Mouse (Mus musculus) lung, postnatal 0 days (tissue): ENCODE measurements around the gene Omt2a.
"Not testable (repeated sequence)": the region's sequence is repeated elsewhere in the genome, so short reads cannot be mapped to it uniquely, and the experiment has no call there.

Experiments
- CTCF ChIP-seq: IDR thresholded peaks from 2 replicates; pipeline ENCODE4 v1.5.1; 2016; ENCODE audit warnings: antibody characterized with exemption, mild to moderate bottlenecking
- EP300 ChIP-seq: IDR thresholded peaks from 2 replicates; pipeline ENCODE4 v1.6.1; 2016; ENCODE audit warnings: antibody characterized with exemption, mild to moderate bottlenecking, control low read depth

DNA sequence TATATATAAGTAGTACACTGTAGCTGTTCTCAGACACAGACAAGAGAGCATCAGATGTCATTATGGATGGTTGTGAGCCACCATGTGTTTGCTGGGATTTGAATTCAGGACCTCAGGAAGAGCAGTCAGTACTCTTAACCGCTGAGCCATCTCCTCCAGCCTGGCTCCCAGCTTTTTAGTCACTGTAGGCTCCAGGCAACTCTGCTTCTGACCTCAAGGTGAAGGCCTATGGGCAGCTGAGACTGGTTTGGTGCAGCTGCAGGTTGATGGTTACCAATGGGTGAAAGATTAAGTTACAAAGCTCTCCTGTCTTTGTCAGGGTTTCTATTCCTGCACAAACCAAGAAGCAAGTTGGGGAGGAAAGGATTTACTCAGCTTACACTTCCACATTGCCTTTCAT lies 20.9 kb downstream of the Omt2a start:
- not testable (repeated sequence) for TF ChIP-seq CTCF, EP300
